Mouse (Mus musculus) right cerebral cortex, postnatal 4 days (tissue): ENCODE results near the gene Farsb.

Experiments
- DNase-seq: peaks from one replicate; pipeline ENCODE4 v3.0.0-alpha.2; 2022

Farsb gene

DNA sequence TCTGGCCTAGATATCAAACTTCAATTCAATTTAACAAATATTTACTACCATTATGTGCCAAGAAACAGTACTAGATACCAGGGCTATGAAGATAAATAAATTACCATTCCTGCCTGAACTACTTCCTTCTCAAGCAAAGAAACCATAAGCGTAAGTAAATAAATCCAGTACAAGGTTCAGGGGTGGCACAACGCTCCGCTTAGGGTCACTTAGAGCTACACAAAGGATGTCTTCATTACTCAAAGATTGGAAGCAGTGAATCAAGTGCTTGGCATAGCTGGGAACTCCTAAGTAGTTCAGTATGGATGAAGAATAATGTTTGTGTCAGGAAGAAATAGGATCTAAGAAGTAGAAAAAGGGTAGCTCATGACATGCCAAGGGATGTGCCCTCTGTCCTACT lies 5.3 kb downstream of the Farsb start:
- no peak for DNase-seq

DNA sequence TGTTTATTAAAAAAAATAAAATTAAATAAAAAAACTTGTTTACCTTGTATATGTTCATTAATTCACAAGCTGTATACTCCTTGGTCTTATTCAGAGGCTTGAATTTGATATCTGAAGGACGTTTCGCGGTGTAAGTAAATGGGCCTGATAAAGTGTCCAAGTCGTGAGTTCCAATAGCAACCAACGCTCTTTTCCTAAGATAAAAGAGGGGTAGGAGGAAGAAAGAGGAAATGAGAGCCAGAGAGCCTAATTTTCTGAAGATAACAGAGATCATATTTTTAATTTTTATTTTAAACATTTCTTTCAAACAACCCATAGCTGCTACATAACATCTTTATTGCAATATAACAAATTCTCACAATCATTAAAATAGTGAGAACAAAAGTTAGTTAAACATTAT lies 16.3 kb downstream of the Farsb start:
- DNase-seq: no peak

DNA sequence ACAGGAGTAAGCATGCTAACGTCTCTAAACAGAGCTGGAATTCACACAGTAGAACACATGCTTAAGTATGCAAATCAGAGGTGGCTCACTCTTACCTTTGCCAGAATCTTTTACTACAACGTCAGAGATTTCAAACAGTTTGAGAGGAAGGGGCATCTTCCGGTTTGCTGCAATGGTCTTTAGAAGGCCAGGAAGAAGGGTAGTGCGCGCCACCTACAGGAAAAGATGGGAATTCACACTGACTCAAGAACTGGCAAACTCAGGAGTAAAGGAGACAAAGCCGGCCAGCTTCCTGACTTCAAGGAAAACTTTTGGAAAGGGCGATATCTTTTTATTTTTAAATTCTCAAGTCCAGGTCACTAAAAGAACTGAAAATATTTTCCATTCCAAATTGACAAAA lies 34.0 kb downstream of the Farsb start:
- peak; percentile 46 for DNase-seq

- no peak for DNase-seq
Measured at GRCm38 (mm10) chr1:78453886-78454285, 34.8 kb downstream of the Farsb start.

DNA sequence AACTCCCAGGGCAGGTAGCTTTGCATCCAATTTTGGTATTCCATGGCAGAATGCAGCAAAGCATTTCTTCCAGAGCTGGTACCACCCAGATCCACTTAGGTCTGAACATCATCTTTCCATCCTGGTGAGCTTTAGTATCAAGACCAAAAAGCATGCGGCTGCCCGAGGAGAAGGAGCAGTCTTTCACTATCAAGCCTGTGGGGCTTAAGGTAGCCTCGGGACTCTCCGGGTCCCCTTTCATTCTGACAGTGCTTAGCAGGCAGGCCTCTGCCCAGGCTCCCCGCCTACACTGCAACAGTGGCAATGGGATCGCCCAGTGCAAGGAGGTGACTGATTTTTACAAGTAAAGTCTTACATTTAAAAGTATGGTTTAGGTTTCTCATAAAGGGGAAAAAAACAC lies 36.2 kb downstream of the Farsb start:
- DNase-seq: no peak

DNA sequence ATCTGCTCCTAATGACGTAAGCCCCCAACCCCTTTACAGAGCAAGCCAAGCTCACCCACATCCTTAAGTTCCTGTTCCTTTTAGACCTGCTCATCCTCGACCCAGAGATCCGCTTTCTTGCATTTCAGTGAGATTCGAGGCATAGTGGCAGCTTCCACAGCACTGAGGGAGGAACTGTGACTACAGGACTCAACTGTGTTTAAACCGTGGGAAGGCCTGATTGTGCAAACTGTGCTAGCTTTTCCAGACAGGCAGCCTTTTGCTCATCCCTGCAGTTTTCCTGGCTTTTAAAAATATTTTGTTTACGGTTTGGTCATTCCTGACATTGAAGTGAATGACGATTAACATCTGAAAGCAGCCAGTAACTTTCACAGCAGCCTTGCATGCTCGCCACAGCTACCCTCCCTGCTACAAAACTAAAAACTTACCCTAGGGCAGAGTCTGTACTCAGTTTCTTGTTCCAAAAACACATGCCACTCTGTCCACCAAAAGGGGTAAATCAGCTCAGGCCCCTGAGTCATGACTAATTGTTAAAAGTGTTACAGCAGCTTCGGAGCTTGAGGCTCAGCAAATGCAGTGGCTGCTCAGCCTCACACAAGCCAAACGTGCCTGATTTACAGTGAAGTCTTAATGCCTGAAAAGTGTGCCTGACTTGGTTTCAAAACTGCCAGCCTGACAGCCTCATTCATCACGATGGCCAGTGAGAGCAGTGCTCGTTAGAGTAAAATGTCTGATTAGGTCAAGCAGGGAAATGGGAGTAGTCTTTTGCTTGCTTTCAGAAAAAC lies 37.4 kb downstream of the Farsb start:
- DNase-seq: no peak

DNA sequence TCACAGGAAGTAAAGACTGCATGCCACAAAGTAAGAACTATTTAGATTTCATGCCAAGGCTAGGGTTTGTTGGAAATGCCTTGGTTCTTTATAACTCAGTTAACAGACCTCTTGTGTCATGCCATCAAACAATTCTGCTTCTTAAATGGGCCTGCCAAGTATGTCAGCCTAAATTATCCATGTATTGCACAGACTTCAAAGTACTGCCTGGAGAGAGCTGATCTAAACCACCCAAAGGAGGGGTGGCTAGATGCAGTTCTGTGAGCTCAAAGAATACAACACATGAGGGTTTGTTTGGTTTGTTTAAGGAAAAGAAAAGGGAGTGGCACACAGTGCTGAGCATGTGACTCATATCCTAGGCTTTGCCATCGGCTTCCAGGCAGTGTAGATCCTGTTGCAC lies 40.6 kb downstream of the Farsb start:
- DNase-seq: no peak

- no peak for DNase-seq
Measured at GRCm38 (mm10) chr1:78446742-78447141, 42.0 kb downstream of the Farsb start.

DNA sequence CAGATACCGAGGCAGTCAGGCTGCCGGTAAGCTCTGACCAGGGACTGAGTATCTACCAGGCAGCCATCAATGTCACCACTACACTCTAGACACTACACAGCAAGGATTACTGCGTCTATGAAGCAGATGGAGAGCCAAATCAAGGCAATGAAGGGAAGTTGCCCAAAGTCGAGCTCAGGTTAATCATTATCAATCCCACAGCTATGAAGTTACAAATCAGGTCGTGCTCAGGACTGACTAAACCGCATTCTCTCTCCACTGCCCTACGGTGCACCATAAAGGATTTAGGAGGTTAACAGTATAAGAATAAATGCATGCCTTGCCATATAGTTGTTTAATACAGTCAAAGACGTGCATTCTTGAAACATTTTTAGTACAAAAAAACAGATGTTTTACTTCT lies 42.5 kb downstream of the Farsb start:
- no peak for DNase-seq

DNA sequence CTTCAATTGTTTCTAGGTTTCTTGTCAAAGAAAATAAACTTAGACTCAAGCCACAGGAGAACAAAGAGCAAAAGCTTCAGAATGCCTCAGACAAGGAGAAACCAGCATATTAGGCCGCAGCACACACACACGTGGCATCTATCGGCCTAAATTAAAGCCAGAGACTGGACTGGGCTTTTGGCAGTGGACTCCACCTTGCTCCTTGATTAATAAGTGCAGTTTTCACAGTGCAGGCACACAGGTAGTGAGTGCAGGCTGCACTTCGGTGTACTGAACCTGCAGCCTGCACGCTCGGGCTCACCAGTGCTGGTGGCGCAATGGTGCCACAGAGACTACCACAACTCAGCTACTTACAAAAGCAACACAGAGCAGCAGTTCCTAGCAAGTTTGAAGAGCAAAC lies 45.6 kb downstream of the Farsb start:
- no peak for DNase-seq

DNA sequence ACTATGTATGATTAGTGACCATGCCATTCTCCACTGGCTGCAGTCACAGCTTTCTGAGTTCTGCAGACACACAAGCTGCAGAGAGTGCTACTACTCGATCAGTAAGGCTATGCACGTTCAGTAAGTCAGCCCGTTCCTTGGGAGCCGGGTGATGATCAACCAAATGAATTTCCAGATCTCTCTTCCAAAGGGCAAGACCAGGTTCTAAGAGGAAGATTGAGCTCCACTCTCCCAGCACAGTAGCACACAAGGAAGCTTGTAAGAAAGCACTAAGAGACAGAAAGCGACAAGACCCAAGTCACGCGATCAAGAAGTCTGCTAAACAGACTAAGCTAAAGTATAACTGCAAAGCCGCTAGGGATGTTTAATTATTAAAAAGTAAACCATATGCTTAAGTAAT lies 48.0 kb downstream of the Farsb start:
- DNase-seq: no peak

- no peak for DNase-seq
Measured at GRCm38 (mm10) chr1:78437150-78437549, 51.5 kb downstream of the Farsb start.

DNA sequence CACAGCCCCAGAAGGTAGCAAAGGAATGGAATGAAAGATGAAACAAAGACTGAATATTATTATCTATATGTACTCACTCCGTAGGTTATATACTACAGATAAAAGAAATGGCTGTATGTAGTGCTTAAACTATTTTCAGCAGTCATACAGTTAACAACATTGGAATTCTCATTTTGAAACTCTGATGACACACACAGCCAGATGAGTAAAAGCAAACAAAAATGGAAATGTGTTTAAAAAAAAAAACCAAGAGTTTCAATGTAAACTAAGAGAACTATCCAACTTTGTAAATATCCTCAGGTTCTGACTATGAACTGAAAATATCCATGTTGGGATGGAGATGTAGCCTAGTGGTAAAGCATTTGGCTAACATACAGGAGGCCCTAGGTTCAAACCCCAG lies 52.3 kb downstream of the Farsb start:
- DNase-seq: no peak

DNA sequence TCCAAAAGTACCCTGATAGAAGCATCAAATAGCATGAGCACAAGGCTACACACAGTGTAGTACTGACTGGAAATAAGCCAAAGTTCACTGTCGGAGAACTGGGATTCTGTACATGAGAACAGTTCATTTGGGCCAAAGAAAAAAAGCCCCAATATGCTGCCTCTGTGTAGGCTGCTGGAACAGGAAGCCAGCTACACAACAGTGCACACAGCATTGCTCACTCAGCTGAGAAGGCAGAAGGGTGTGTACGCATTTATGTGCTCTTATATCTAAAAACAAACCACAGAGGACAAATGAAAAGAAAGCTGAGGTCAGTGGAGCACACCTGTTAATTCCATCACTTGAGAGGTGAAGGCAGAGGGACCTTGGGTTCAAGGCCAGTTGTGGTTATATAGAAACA lies 52.7 kb downstream of the Farsb start:
- DNase-seq: no peak

DNA sequence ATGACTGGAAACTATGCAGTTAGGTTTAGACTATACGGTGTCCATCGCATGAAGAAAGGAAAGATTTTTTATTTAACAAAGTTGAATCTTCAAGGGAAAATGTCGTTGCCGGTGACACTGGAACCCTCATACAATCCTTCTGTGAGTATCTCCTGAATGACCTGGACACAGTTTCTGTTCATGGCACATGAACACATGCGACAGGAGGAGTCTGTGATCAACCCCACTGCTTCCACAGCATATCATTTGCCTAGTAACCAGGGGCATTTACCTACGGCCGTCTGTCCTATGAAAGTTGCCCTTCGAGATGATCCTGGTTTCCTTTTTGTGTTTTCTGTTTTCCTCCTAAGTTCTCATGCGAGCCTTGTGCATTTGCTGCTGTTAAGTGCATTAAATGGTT lies 55.2 kb downstream of the Farsb start:
- DNase-seq: no peak

DNA sequence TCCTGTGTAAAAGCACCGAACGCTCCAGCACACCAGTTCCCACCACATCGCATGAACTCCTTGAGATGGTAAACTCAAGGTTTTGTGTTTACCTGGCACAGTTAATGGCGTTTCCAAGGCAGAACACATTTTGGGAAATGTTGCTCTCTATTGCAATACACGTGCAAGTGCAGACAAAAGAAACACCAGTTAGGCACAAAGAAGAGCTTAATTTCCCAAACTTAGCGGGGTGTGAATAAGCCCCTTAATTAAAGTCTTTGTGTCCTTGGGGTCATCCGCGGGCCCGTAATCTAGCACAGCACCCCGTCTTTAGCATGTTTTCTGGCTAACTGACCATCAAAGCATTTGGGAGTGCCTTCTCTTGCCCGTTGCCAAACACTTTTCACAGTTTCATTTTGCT lies 59.8 kb downstream of the Farsb start:
- DNase-seq: no peak

DNA sequence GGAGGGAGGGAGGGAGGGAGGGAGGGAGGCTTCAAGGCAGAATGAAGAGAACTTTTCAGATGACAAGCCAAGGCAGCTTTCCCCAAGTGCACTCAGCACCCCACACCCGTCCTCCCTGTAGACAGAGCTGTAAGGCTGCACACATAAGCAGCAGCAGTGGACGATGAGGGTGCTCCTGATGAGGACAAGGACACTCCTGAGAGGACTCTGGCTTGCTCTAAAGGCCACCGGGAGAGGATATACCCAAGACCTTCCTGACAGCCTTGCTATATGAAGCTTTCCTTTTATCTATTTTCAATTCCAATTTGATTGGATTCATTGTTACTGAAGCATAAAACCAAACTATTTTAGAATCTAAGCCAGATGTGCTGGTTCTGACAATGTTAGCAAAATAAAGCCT lies 61.9 kb downstream of the Farsb start:
- DNase-seq: no peak

- peak; percentile 23 for DNase-seq
Measured at GRCm38 (mm10) chr1:78425793-78426700, 62.6 kb downstream of the Farsb start.

DNA sequence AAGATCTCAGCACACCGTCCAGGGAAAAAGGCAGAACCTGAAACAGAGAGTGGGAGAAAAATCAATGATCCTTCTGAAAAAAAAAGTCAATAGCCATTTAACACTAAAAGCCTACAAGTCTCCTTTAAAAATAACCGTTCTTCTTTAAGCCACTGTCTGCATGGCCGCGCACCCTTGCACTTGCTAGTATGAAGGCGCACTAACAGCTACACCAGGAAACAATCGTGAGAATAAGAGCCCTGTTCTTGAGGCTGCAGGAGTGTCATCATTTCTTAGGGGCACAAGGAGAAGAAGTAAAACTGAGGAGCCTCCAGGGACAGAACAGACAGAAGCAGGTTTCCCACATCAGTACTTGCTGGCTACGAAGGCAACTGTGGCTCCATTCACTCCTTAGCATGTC lies 63.4 kb downstream of the Farsb start:
- DNase-seq: no peak

DNA sequence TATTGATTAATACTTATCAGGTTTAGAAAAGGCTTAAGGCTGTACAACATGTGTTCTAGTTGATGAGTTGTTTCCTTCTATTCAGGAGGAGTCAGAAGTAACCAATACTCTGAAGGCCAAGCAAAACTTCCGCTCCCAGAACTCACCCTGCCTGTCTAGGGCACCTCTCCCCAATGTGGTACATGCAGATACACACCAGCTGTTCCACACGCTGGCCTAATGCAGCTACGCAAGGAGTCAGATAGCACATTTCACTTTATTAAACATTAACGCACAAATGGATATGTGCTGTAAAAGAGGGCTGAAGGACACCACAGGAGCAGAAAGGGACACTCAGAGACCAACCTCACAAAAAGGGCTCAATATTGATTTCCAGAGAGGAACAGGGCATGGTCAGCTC lies 63.8 kb downstream of the Farsb start:
- no peak for DNase-seq

- no peak for DNase-seq
Measured at GRCm38 (mm10) chr1:78422576-78422975, 66.1 kb downstream of the Farsb start.

DNA sequence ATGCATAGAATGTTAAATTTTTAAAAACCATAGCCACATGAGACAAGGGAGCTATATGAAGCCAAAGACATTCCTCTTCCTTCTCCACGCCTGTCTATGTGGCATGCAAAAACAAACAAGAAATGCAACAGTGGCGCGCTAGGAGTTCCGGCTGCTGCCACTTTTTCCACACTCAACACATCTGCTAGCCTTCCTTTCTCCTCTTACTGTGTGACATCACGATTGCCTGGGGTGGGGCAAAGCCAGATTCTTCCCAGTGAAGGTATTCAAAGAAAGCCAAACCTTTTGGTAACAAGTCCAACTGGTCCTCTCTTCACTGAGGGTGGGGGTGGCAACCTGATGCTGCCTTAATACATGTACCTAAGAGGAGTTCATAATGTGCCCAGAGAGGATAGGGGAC lies 66.9 kb downstream of the Farsb start:
- no peak for DNase-seq

DNA sequence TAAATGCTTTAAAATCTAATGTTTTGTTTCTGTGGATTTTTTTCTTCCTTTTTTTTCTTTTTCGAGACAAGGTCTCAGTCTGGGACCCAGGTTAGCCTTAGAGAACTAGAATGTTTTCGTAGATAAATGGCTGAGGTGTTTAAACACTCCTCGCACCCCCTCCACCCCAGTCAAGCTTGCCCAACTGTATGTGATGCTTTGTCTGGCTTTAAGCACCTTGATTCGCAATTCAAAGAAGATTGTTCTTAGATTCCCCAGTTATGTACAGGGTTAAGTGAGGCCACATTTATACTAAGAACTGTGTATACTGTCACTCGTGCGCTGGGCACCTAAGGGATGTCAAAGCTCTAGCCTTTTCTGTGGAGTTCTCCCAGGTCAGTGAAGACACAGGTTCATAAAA lies 68.4 kb downstream of the Farsb start:
- DNase-seq: no peak

- peak; percentile 86 for DNase-seq
Measured at GRCm38 (mm10) chr1:78419593-78419992, 69.1 kb downstream of the Farsb start.
